Mouse (Mus musculus) CH12.LX (cell line): ENCODE results near the gene Chchd6.

Experiments used
- CTCF ChIP-seq, 2 experiments: IDR thresholded peaks in 1 of 2; conservative IDR thresholded peaks in 1 of 2; 2 replicates each; pipeline ENCODE4 v1.5.1; 2011 to 2012; ENCODE audit warnings: low read depth in 2 of 2, low read length in 2 of 2, improper control_type of control experiment in 1 of 2, inconsistent platforms in 1 of 2, mild to moderate bottlenecking in 1 of 2, moderate library complexity in 1 of 2
- JUND ChIP-seq: conservative IDR thresholded peaks from 2 replicates; pipeline ENCODE4 v1.6.1; 2011; ENCODE audit warnings: low read depth, low read length, improper control_type of control experiment
- KAT2A ChIP-seq: IDR thresholded peaks from 2 replicates; pipeline ENCODE4 v1.6.1; 2012; ENCODE audit warnings: low read length, improper control_type of control experiment, inconsistent platforms; ENCODE audit not compliant: insufficient replicate concordance
- MEF2A ChIP-seq: IDR thresholded peaks from 2 replicates; pipeline ENCODE4 v1.6.1; 2014; ENCODE audit warnings: low read depth, mild to moderate bottlenecking, inconsistent platforms, low read length, improper control_type of control experiment, borderline replicate concordance
- MXI1 ChIP-seq: IDR thresholded peaks from 2 replicates; pipeline ENCODE4 v1.6.1; 2011; ENCODE audit warnings: mild to moderate bottlenecking, low read depth, low read length, improper control_type of control experiment
- NELFE ChIP-seq: IDR thresholded peaks from 2 replicates; pipeline ENCODE4 v1.6.1; 2011; ENCODE audit warnings: low read depth, low read length, improper control_type of control experiment
- POLR2A ChIP-seq: IDR thresholded peaks from 2 replicates; pipeline ENCODE4 v1.6.1; 2011; ENCODE audit warnings: low read depth, mild to moderate bottlenecking, improper control_type of control experiment, low read length

- TF ChIP-seq CTCF (conservative IDR thresholded peaks at IDR 0.05 in 1 of 2, IDR thresholded peaks at IDR 0.05 in 1 of 2; ENCODE audit: low read depth in 2 of 2, low read length in 2 of 2), result no peak
- TF ChIP-seq POLR2A, result no peak
- TF ChIP-seq MXI1, result no peak
- TF ChIP-seq MEF2A, result no peak
- TF ChIP-seq JUND, result no peak
- TF ChIP-seq KAT2A, result no peak
- no peak for TF ChIP-seq NELFE
Observed at GRCm38 (mm10) chr6:89569370-89569769, 26.1 kb downstream of the Chchd6 start.
